Mouse (Mus musculus) urinary bladder, adult 2 months (tissue): ENCODE results near the gene Trmo. TPM values are rescaled to one million over a fixed set of nuclear protein-coding genes. Genes with fewer than 3 reads are reported as not detected.

Source experiments
- DNase-seq: peaks from one replicate; pipeline ENCODE4 v3.0.0; 2022; ENCODE audit warnings: low spot score
- polyA plus RNA-seq: library from polyadenylated mRNA; depleted of rRNA; stranded (reverse); fragments of >200 nt; gene quantifications from 2 replicates; pipeline ENCODE4 v1.2.3, GENCODE M21; 2012; rRNA removed

The Trmo gene
- polyA plus RNA-seq, 1 experiment: 6.3 TPM

GRCm38 (mm10) chr4:46339026-46339425 is 50.2 kb downstream of the Trmo start:
- no peak for DNase-seq

GRCm38 (mm10) chr4:46337990-46338389 is 51.2 kb downstream of the Trmo start:
- DNase-seq: no peak

- no peak for DNase-seq
These were observed 53.4 kb downstream of the Trmo start for GRCm38 (mm10) chr4:46335846-46336245.

- DNase-seq: no peak
These were observed 60.3 kb downstream of the Trmo start for GRCm38 (mm10) chr4:46328906-46329305.

Other genes with a start within 250 kb of the Trmo start
- 35.0 and 36.5 TPM in 2 replicates for gene Xpa, start 193.1 kb downstream of the Trmo start, polyA plus RNA-seq
- gene Foxe1, start 45.8 kb downstream of the Trmo start, polyA plus RNA-seq: not detected in 2 replicates
- 0.06 and 0.07 TPM in 2 replicates for gene Hemgn, start 24.1 kb upstream of the Trmo start, polyA plus RNA-seq
- 26.7 and 71.9 TPM in 2 replicates for gene Anp32b, start 61.5 kb upstream of the Trmo start, polyA plus RNA-seq
- gene Nans, start 99.8 kb upstream of the Trmo start, polyA plus RNA-seq: 34.6 and 35.1 TPM in 2 replicates
- 5.0 and 5.7 TPM in 2 replicates for gene Trim14, start 146.7 kb upstream of the Trmo start, polyA plus RNA-seq
- 6.4 and 7.0 TPM in 2 replicates for gene Coro2a, start 212.8 kb upstream of the Trmo start, polyA plus RNA-seq